Mouse (Mus musculus): ENCODE data around the gene Cd36. TPM values are rescaled to one million over a fixed set of nuclear protein-coding genes. Genes with fewer than 3 reads are reported as not detected.
A peak's percentile ranks its signal among the peaks of the same experiment; 100 is the strongest.

Cd36 gene
- polyA plus RNA-seq, 1 experiment from 2014 or later = 0.95 TPM

DNA sequence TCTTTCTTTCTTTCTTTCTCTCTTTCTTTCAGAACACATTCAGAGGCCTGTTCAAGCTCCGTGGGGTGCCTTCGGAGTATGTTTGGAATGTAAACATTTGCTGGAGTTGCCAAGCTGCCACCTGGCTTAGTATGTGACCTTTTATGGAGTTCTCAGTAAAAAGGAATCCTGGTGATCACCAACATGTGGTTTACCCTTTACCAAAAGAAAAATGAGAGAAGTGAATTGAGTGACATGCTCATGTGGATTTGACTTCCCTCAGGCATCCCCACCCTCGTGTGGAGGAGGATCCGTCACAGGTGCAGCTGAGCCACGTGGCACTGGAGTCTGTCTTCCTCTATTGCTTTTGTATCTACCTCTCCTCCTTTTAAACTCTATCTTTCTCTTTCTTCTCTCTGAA, 141.5 kb downstream of the Cd36 start:
- DNase-seq (ENCODE audit: low spot score) = peak; percentile 27

GRCm38 (mm10) chr5:17746520-17746919, 142.1 kb downstream of the Cd36 start:
- Histone ChIP-seq H3K36me3 (replicated peaks) (no peaks in the 10 kb centered on the region), H3K4me1 (peaks cover 5% of the 10 kb centered on the region; the same call in 1 of the 2 replicates), H3K9me3 (no peaks in the 10 kb centered on the region), H3K4me3 (no peak overlapping the region), H3K27me3 (replicated peaks; ENCODE audit: low read depth, poor library complexity, severe bottlenecking) (no peaks in the 10 kb centered on the region), H3K27ac (replicated peaks) (no peak overlapping the region)
- no peak for DNase-seq (ENCODE audit: low spot score)

More for the DNA sequence above, 141.5 kb downstream of the Cd36 start:
- H3K27me3 ChIP-seq (replicated peaks; ENCODE audit: low read depth, poor library complexity, severe bottlenecking) = no peaks in the 10 kb centered on the region
- no peak overlapping the region for H3K4me3 ChIP-seq
- H3K4me1 ChIP-seq = peaks cover 5% of the 10 kb centered on the region; the same call in 1 of the 2 replicates
- no peak overlapping the region for H3K27ac ChIP-seq (replicated peaks)
- H3K9me3 ChIP-seq = no peaks in the 10 kb centered on the region
- H3K36me3 ChIP-seq (replicated peaks) = no peaks in the 10 kb centered on the region
- 26% methylated on average over 5 of the region's 5 CpGs for WGBS

DNA sequence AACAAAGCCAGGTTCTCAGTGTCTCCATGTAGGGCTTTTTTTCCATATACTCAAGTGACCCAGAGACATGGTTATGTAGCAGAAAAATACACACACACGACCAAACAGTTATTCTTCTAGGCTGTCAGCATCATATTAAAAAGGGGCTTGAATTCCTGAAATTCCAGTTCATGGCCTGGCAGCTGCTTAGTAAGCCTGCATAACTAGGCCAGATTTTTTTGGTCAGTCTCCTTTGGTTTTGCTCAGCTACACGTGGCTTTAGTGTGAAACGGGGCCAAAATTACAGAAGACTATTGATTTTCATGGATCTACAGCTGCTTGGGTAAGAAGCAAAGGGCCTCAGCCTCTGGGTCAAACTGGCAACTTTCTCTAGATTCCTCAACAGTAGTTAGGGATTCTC, 148.8 kb downstream of the Cd36 start:
- Histone ChIP-seq H3K27ac (replicated peaks) (no peak overlapping the region), H3K4me3 (no peak overlapping the region), H3K27me3 (replicated peaks; ENCODE audit: low read depth, poor library complexity, severe bottlenecking) (no peaks in the 10 kb centered on the region), H3K9me3 (no peaks in the 10 kb centered on the region), H3K4me1 (peaks cover 2% of the 10 kb centered on the region; the same call in 1 of the 2 replicates), H3K36me3 (replicated peaks) (no peaks in the 10 kb centered on the region)
- DNase-seq (ENCODE audit: low spot score) = no peak
- 52% methylated on average over 3 of the region's 3 CpGs for WGBS

Other genes with a start within 250 kb of the Cd36 start
- gene Gnat3, start 73.7 kb upstream of the Cd36 start, polyA plus RNA-seq (2016; fragmentation: Nextera tagmentation; extraction: Ambion mirVana) = 0.67 and 1.2 TPM in 2 replicates

Measured in embryonic facial prominence, embryonic 10.5 days (tissue).